Mouse (Mus musculus) kidney, adult 10 weeks (tissue): ENCODE results near the gene 4930402F06Rik. TPM values are rescaled to one million over a fixed set of nuclear protein-coding genes. Genes with fewer than 3 reads are reported as not detected.

Experiments
- polyA plus RNA-seq: library from polyadenylated mRNA; stranded (reverse); fragments of 350-450 nt; fragmentation: Illumina TruSeq; extraction: RNeasy Lipid Tissue Mini Kit (QIAGEN cat#74804); gene quantifications from one replicate; pipeline ENCODE4 v1.2.3, GENCODE M21; 2014; ENCODE audit warnings: low read depth, low replicate concordance

Gene 4930402F06Rik
- not detected for polyA plus RNA-seq

DNA sequence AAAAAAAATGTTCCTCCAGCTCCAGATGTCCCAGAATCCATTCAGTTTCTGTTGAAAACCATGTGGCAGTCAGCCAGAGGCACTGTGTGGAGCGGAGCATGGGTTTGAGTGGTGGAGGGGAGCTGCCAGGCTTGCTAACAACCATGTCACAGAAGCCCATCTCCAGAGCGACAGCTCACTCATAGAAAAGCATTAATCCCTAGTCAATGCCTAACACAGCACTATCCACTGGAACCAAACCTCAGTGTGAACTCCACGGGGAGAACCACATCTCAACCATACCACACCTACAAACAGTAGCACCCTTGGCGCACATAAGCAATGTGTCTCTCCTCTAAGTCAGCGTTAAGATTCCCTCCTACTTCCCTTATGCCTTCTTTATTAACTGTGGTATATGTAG, at the start of gene 4930402F06Rik:
Gene 4930402F06Rik, minus strand, starts transcription at position 80 of the 400 bp plus-strand sequence.

DNA sequence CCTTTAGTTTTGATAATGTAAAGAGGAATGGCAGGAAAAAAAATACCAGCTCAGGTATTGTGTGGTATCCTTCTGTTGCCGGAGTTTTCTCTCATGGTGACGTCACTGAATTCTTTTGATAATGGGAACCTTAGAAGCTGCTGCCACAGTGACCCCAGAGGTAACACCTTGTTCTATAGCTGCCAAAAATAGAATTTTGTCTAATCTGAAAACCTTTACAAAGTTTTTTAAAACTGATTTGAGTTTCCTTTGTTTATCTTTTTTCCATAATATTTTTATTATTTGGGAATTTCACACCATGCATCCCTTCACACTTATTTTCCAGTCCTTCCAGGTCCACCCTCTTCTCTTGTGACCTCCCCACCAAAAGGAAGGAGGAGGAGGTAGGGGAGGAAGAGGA, 29.3 kb downstream of the 4930402F06Rik start, which contains the start of gene 4930568D16Rik:
Gene 4930568D16Rik, minus strand, starts transcription at position 101 of the 400 bp plus-strand sequence.

DNA sequence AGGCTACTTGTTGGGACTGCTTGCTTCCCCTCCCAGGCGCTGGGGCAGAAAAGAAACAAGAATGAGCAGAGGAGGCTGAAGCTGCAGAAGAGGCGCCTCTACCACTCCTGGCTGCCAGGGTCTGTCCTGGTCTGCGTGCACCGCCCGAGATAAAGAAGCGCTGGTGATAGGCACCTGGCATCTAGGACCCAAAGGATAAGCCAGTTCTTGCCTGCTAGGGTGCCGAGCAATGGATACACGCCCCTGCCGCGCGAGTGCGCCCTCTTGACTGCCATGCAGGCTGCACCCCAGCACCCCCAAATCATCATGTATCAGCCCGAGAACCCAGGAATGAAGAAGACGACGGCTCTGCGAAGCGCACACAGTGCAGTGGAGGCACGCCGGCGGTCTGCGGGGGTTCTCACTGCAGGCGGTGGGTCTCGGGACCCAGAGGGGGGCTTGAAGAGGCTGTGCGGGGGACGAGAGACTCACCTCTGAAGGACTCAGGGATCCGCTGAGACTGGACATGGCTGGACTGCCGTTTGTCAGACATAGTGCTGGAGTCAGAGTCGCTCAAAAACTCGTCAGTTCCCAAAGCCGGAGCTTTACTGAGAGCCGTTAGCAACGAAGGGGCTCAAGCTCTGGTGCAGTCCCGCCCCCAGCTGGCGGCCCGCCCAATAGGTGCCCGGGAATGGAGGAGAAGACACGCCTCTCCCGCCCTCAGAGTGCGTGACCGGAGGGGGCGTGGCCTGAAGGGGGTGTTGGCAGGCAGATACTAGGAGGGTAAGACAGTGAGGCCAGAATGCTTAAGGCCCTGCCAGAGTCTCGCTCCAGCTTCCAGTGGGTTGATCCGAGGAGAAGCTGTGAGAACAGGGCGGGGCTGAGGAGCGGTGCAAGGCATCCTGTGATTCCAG, 60.3 kb downstream of the 4930402F06Rik start, which contains the start of gene Stom:
Gene Stom, minus strand, starts transcription at position 589 of the 893 bp plus-strand sequence.

Other genes with a start within 250 kb of the 4930402F06Rik start
- gene Rab14, start 196.1 kb downstream of the 4930402F06Rik start, polyA plus RNA-seq, result 403 TPM
- gene Gsn, start 140.8 kb downstream of the 4930402F06Rik start, polyA plus RNA-seq, result 4.8 TPM
- 14.3 TPM for gene Stom, start 60.2 kb downstream of the 4930402F06Rik start, polyA plus RNA-seq
- not detected for gene 4930568D16Rik, start 29.4 kb downstream of the 4930402F06Rik start, polyA plus RNA-seq
- 9.9 TPM for gene Ggta1, start 66.1 kb upstream of the 4930402F06Rik start, polyA plus RNA-seq
- gene Dab2ip, start 161.1 kb upstream of the 4930402F06Rik start, polyA plus RNA-seq, result 1.2 TPM